Mouse (Mus musculus) frontal cortex, adult (tissue): ENCODE measurements around the gene B4galnt4.

ENCODE experiments used
- ATAC-seq: cut with Nextera tagmentation; 2 replicates; pipeline ENCODE4 v1.9.2; 2017; ENCODE audit warnings: mild to moderate bottlenecking, moderate library complexity, mixed read lengths; ENCODE audit not compliant: low TSS enrichment

The B4galnt4 gene

DNA sequence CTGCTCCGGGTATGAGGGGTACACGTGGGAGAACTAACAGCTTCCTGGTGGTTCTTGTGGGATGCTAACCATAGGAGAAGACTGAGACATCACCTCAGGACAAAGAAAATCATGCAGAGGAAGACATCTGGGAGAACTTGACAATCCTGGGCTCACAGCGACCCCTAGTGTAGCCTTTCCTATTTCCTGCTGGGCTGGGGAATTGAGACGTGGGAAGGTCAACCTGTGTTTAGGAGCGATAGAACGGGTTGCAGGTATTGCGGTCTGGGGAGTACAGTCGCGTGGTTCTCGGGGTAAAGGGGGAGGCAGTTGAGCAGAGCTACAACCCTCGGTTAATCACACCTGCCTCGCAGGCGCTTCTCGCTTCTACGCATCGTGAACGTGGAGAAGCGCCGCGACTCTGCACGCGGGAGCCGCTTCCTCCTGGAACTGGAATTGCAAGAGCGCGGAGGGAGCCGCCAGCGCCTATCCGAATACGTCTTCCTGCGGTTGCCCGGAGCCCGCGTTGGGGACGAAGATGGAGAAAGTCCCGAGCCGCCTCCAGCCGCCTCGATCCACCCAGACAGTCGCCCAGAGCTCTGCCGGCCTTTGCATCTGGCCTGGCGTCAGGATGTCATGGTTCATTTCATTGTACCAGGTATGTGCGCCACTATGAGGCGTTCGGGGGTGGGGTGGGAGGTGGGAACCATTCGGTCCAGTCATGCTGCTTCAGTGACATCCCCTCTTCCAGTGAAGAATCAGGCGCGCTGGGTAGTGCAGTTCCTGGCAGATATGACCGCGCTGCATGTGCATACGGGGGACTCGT is 9.4 kb downstream of the B4galnt4 start:
- peak; percentile 77 for ATAC-seq

DNA sequence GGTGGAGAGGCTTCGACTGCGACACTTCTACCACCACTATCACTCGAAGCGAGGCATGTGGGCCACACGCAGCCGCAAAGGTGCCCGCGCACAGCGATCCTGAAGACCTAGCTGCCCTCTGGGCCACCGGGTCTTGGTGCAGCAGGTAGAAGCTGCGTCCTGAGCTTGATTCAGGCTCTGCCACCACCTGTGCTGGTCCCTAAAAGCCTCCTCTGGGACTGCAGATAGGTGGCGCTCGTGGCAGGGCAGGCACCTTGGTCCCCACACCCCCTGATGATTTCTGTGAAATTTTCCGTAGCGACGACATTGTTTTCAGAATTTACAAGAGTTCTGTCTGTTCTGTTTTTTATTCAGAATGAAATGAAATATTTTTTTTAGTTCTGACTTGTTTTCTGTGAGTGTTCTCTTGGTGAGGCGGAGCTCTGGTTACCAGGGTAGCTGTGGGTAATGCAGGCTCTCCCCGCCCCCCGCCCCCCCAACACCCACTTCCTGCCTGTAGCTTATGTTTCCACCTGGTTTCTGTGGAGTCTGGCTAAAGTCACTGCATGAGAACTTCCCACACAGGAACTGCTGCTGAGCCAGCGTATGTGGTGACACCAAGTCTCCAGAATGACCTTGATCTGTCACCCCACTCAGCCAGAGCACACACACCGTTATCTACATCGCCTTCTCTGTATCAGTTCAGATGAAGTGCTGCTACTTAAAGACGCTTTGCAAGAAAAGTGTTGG is 11.3 kb downstream of the B4galnt4 start:
- no peak for ATAC-seq

DNA sequence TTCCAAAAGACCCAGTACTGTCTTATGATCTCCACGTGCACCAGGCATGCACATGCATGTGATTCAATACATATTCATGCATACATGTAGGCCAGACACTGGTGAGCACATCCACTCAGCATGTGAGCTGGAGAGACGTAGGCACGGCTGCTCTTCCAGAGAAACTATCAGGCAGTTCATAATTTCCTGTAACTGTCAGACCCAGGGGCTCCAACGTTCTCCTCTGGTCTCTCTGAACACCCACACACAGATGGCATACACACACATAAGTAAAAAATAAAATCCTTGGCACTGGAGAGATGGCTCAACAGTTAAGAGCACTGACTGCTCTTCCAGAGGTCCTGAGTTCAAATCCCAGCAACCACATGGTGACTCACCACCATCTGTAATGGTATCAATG is 12.9 kb downstream of the B4galnt4 start:
- ATAC-seq, result no peak

DNA sequence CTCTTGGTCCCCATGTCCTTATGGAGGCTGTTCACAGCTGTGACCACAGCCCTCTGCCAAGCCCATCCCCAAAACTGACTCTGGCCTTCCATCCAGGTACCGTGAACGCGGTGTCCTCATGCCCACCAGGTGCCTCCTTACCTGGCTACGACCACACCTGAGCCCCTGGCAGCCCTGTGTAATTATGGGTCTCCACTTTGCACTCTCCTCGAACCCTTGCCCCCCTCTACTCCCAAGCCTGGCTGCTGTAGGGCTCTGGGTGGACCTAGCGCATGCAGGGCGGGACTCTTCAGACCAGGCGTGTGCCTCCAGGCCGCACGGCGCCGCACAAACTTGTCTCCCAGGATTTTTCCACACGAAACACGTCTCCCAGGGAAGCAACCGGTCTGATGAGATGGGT is 16.9 kb downstream of the B4galnt4 start, which contains the start of gene Pkp3:
Pkp3 (plus strand) TSS at position 378 of the 400 bp plus-strand sequence.
- ATAC-seq, result no peak

DNA sequence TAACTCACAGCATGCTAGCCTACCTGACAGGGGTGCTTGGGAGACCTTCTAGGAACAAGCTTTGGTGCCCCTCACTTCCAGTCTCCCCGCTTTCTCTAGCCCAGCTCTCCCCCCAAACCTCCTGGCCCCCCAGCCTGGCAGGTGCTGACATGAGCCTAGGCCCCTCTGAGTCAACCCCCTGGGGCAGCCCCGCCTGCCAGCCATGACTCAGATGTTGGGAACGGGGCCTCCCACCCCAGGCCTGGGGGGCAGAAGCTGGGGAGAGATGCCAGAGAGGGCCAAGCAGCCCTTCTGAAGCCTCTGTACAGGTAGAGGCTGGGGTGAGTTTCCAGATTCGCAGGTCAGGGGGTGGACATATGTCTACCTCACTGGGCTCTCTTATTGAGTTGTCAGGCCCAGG is 18.0 kb downstream of the B4galnt4 start:
- no peak for ATAC-seq

DNA sequence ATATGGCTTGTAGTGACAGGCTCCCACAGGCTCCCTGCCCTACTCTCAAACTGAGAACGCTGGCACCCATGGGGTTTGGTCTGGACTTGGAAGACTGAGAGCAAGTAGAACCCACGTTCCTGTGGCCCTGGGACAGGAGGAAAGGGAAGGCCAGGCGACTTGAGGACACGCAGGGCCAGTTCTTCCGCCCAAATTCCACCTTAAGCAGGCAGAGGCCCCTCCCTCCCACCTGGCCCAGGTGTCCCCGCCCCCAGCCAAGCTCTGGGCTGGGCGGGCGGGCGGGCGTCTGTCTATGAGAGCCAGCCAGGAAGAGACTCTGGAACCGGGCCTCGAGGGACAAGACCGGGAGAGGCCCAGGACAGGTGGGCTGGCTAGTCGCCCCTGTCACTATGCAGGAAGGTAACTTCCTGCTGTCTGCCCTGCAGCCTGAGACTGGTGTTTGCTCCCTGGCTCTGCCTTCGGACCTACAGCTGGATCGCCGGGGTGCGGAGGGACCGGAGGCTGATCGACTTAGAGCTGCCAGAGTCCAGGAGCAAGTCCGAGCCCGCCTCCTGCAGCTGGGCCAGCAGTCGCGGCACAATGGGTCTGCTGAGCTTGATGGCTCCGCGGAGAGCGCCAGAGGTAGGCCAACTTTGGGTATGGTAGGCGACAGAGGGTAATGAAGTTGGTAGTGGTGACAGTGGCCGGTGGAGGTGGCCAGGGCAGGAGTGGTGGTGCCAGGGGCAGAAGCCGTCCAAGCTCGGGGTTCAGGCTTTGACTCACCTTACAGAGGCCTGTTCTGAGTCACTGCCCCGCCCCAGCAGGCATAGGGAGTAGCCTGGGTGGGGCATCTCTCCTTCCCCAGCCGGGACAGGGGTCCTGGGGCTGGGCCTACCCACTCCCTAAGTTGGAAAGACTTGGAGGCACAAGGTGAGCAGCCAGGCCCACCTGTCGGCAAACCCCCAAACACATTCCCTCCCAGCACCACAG is 18.9 kb downstream of the B4galnt4 start:
- ATAC-seq, result no peak

DNA sequence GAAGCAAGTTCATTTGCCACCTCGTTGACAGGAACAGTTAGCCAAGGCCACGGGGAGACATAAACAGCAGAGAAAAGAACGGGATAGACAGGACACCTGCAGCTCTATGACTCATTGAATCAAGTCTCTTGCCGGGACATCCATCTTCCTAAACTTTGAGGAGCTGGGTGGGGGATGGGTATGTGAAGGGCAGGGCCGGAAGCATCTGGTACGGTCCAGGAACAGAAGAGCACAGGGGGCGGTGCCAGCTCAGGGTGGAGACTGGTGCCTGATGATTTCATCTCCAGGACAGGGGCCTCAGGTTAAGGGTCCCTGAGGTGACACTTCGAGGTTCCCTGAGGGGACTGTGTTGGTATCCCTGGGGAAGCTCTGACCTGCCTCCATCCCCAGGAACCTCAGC is 27.0 kb downstream of the B4galnt4 start:
- no peak for ATAC-seq

DNA sequence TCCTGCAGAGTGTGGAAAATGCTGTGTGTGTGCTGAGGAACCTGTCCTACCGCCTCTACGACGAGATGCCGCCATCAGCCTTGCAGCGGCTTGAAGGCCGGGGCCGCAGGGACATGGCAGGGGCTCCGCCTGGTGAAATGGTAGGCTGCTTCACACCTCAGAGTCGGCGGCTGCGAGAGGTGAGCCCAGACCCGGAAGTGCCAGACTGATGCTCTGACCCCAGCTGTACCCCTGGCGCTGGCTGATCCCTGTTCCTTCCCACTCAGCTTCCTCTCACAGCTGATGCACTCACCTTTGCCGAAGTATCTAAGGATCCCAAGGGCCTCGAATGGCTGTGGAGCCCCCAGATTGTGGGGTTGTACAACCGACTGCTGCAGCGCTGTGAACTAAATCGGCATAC is 27.6 kb downstream of the B4galnt4 start:
- no peak for ATAC-seq

DNA sequence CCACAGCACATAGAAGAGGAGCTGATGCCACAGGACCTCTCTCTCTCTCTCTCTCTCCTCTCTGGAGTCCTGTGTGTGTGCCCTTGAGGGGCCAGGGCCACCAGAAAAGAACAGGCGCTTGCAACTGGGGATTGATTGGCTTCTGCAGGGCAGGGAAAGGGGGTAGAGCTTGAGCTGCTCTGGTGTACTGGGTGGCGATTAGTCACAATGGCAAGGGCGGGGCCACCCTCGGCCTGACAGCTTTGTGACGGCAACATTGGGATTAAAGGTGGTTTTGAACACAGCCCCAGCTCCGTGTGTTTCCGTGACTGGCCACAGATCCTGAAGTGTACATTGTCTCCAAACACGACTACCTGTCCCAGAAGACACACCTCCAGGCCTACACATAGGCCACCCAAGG is 29.3 kb downstream of the B4galnt4 start:
- ATAC-seq, result no peak

DNA sequence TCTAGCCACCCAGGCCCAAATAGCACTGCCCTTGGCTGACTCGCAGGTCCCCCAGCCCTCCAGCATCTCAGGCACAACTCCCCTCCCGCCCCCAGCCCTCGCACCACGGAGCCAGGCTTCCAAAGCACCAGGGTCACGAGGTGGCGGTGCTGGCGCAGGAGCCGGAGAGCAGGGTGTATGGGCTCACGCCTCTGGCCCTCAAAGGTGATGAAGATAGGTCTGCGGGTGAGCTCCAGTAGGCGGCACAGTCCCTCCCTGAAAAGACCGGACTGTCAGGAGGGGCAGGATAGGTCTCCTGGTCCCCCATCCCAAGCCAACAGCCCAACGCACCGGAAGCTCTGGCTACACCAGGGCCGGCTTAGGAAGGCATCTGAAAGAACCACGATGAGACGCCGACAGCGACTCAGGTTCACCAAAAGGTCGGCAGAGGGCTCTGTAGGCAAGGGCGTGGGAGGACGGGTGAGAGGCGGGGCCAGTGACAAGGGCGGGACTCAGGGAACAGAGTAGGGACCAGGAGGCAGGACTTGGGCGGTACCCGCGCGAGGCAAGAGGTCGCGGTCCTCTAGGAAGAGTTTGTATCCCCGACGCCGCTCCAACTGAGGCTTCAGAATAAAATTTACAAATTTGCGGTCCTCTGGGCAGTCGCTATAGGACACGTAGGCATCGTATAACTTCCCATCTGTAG is 31.3 kb downstream of the B4galnt4 start:
- ATAC-seq, result no peak; the same call in 1 of the 2 replicates

DNA sequence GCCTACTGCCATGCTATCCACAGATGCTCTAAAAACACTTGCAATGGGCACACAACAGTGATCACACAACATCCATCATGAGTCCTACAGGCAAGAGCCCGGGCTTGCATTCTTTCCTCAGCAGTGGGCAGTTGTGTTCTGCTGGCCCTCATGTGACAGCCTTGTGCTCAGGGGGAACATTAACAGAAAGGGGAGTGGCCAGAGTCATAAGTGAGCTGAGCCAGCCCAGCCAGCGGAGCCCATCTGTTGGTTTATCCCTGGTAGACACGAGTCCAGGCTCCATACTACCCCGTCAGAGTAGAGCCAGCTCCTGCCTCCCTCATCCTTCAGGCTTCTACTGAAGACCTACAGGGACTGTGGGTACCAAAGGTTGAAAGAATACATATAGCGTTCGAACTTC is 33.0 kb downstream of the B4galnt4 start:
- no peak for ATAC-seq

DNA sequence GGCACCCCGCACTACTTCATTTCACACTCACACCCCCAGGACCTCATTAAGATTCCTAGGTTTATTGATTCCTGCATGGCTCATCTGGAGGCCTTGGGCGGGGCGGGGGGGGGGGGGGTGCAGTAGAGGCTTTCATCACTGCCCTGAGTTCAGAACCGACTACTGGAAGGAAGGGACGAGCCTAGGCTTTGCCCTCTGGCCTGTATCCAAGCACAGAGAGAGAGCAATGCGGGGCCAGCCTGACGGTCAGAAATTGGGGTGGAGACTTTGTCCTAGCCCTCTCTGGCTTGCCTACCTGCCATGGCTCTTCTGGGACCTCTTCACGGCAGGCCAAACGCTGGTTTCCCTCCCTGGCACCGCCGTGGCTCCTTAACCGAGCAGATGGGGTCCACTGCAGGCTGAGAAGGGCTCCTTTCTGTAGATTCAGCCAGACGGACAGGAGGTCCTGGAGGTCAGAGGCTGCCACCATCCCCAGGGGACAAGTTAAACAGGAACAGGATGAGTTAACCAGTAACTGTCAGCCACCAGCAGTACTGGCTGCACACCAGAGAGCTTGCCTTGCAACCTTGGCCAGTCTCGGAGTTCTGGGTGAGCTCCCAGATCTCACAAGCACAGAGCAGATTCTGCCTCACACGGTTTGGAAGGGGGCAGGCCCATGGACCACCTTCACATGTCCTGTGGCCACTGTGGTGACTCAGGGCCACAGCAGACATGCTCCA is 33.7 kb downstream of the B4galnt4 start:
- no peak for ATAC-seq

DNA sequence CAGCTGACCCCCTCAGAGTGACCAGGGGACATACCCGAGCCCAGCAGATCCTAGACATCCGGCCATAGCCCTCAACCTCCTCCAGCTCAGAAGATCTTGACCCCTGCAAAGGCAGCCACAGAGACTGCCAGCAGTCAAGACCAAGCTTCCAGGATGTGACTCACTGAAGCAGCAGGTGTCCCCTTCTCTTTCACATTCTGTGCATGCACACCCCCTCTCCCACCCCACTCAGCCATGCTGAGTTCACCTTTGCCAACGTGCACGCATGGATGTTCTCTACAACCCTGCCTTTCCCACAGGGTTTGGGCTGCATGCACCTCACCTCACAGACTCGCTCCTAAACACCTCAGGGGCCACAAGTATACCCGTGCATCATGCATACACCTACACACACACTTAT is 35.1 kb downstream of the B4galnt4 start:
- no peak for ATAC-seq

DNA sequence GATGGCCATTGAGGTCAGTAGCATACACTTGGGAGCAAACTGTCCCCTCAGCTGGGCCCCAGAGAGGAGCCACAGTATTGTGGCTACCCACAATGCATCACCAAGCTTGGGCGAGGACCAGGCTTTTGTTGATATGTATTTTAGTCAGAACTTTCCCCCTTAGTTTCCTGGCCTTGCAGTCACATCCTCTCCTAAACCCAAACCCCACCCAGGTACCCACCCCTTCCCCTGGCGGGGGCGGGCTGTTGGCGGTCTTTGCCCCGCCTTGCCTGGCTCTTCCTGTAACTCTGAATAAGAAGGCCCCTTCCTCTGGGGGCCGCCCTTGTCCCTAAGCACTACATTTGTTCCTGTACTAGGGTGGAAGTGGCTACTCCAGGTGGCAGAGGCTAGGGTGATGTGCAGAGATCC is 35.7 kb downstream of the B4galnt4 start:
- no peak for ATAC-seq

DNA sequence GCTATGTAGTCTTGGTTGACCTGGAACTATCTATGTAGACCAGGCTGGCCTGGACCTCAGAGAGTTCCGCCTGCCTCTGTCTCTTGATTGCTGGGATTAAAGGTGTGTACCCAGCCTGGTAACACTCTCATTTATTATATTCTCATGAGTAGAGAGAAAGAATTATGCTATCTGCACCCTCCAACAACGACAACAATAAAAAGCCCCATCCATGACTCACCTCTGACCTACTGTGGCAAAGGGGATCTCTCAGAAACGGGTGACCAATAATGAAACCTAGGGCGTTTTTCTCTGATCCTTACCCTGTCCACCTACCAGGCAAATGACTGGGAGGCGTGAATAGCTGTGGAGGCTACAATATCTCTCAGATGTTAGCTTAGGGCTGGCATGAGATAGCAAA is 36.3 kb downstream of the B4galnt4 start:
- no peak for ATAC-seq

DNA sequence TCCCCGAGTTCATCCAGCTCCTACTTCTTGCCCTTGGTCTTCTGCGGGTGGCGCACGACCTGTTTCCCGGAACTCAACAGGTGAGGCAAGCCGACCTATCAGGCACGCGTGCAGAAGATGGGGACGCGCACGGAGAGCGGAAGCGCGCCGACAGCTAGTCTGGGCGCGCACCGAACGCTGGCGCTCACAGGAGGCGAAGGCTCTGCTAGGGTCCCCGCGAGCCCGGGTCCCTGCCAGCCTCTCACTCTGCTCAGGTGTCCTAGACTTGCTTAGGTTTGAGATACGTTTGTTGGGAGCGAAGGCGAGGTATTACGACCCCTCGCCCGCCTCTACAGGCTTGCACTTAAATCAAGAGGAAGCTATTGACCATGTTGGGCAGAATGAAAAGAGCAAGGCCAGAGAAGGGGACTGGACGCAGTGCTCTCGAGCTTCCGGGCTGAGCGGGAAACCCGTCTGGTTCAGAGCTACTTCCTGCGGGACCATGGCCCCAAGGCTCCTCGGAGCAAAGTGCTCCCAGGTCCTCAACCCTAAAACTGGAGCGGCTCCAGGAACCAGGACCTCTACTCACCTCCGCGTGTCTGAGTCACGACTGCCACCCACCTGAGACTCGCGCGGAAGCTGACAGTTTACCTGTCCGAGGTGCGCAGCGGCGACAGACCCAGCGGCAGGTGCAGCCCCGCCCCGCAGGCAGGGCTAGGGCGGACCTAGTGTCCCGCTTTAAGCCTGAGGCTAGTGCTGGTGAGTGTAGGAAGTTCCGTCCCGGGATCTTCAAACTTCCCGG is 39.2 kb downstream of the B4galnt4 start, which contains the start of gene Sigirr:
Sigirr (minus strand) TSS at position 662 of the 781 bp plus-strand sequence.
- ATAC-seq, result peak; percentile 74; the same call in 1 of the 2 replicates

DNA sequence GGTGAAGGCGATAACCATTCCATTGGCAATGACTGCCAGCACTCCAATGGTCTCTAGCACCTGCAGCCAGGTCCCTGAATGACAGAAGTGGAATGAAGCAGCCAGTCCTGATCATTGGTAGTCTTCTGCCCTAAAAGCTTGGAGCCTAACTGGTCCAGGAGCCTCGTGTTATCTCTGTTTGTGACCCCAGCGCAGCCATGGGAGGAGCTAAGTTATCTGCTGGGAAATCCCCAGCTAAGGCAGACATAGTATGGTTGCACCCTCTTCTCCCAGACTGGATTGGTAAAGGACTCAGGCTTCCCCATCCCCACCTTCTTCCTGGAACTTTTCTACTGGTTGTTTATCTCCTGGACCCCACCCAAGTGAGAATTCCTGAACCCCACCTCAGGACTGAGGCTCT is 42.3 kb downstream of the B4galnt4 start:
- no peak for ATAC-seq

DNA sequence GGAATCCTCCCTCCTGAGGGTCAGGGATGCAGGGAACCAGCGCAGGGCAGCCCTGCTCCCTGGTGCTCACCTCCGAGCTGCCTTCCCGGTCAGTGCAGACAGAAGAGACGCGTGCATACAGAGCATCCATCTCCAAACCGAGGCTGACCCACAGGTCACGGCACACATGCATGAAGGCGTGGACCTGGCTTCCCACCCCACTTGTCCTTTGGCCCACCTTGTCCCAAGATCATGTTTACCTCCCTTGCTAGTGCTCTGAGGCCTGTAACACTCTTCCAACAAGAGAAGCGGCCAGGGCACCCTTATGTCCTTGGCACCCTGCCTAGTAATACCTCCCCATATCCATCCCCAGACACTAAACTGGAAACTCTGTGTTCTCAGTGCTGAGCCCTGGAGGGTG is 55.0 kb downstream of the B4galnt4 start:
- no peak for ATAC-seq

DNA sequence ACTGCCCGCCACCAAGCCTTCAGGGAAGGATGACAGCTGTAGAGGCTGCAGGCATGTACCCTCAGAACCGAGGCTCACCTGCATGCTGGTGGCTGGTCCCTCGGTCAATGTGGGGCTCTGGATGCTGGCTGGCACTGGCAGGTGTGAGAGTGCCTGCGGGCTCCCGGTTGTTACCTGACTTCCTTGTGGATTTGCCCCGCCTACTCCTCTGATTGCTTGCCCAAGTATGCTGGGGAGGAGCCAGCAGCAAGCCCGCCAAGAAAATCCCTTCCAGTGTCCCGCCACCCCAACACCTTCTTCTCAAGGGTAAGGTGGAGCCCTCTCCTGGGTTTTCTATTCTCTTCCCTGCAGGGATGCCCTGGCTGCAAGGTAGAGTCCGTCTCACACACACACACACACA is 56.7 kb downstream of the B4galnt4 start, which contains the start of gene Ano9:
Ano9 (minus strand) TSS at position 171 of the 400 bp plus-strand sequence.
- ATAC-seq, result no peak

DNA sequence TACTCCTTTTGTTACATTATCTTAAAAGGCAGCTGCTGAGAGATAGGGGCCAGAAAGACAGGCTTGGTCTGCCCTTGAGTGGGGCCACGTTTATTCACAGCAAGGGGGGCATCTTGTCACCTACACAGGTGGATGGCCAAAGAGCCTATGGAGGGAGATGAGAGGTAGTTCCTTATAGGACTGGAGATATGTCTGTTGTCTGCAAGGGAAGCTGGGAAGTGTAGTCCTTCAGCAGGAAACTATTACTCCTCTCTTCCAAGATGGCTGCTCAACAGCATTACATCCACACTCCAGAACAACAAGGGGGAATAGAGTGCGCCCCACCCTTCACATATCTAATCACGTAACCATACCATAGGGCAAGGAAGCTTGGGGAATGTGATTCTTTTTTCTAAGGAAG is 58.6 kb downstream of the B4galnt4 start:
- ATAC-seq, result no peak
